Mouse (Mus musculus): ENCODE data around the gene Kcnab2. TPM values are rescaled to one million over a fixed set of nuclear protein-coding genes. Genes with fewer than 3 reads are reported as not detected.

Gene Kcnab2
- polyA plus RNA-seq, 1 experiment from 2014 or later, result 5.3 TPM

DNA sequence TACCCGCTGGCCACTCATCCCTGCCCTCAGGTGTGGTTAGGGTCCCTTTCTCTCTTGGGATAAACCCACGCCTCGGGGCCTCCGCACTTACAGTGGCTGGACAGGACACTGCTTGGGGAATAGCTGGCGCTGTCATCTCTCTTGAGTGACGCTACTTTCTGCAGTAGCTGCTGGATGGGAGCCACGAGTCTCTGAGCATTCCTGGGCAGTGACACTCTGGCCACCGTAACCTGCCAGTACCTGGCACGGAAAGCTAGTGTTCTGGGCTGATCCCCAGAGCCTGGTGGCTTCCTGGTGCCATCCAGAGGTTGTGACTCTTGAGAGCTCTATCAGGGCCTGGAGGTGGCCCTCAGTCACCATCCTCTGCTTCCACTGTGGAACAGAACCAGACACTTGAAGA is 14.5 kb downstream of the Kcnab2 start:
- WGBS, result 85% methylated on average over 9 of the region's 9 CpGs
- no peak overlapping the region for H3K27ac ChIP-seq (ENCODE audit: low read depth, low read length)
- no peak for ATAC-seq (ENCODE audit: low FRiP score, low TSS enrichment)

DNA sequence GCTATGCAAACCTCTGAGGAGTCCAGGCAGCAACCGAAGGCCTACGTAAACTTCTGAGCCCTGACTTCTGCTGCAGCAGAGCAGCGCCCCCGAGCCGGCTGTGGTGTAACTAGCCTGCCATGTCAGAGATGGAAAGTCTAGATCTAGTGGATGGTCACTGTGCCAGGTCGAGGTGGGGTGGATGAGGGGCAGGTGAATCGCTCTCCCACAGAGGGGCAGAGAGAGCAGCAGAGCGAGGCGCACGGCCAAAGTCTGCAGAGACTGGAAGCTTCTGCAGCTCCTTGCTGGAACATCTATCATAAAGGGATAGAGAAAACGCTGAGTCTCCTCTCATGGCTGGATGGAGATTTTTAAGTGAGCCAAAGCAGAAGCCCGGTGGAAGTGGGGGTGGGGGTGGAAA is 15.2 kb downstream of the Kcnab2 start:
- ATAC-seq (ENCODE audit: low FRiP score, low TSS enrichment), result no peak
- no peak overlapping the region for H3K9ac ChIP-seq (ENCODE audit: low read depth, low read length)
- no peaks in the 10 kb centered on the region for H3K4me1 ChIP-seq (ENCODE audit: control insufficient read depth, insufficient read depth, low read length)
- no peaks in the 10 kb centered on the region for H3K36me3 ChIP-seq (ENCODE audit: control insufficient read depth, insufficient read depth, low read length)
- no peak overlapping the region for H3K27ac ChIP-seq (ENCODE audit: low read depth, low read length)
- no peak overlapping the region for H3K4me2 ChIP-seq (replicated peaks; ENCODE audit: low read depth, low read length)
- H3K27me3 ChIP-seq (ENCODE audit: control insufficient read depth, insufficient read depth, low read length), result no peaks in the 10 kb centered on the region
- WGBS, result 79% methylated on average over 12 of the region's 12 CpGs
- no peaks in the 10 kb centered on the region for H3K9me3 ChIP-seq (ENCODE audit: control insufficient read depth, low read length)
- H3K4me3 ChIP-seq (ENCODE audit: low read length), result no peak overlapping the region

More for the DNA sequence above, 14.5 kb downstream of the Kcnab2 start:
- Histone ChIP-seq H3K36me3 (ENCODE audit: control insufficient read depth, insufficient read depth, low read length) (no peaks in the 10 kb centered on the region), H3K9ac (ENCODE audit: low read depth, low read length) (no peak overlapping the region), H3K4me2 (replicated peaks; ENCODE audit: low read depth, low read length) (no peak overlapping the region), H3K4me1 (ENCODE audit: control insufficient read depth, insufficient read depth, low read length) (no peaks in the 10 kb centered on the region), H3K4me3 (ENCODE audit: low read length) (no peak overlapping the region), H3K9me3 (ENCODE audit: control insufficient read depth, low read length) (no peaks in the 10 kb centered on the region), H3K27me3 (ENCODE audit: control insufficient read depth, insufficient read depth, low read length) (no peaks in the 10 kb centered on the region)

DNA sequence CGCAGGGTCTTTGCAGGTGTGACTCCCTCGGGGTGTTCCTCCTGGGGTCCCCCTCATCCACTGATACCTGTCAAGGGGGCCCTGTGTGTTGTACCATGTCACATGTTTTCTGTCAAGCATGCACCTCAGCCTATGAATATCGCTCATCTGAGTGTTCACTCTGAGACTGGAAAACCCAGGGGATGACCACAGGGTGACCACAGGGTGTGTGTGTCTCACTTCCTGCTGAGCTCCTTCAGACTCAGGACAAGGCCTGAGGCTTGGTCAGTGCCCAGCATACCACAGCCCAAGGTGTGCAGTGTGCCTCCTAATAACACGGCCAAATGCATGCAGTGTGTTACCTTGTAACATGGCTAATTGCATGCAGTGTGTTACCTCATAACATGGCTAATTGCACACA is 20.0 kb downstream of the Kcnab2 start:
- 88% methylated on average over 4 of the region's 4 CpGs for WGBS
- H3K27ac ChIP-seq (ENCODE audit: low read depth, low read length), result no peak overlapping the region
- no peak overlapping the region for H3K9ac ChIP-seq (ENCODE audit: low read depth, low read length)
- H3K4me1 ChIP-seq (ENCODE audit: control insufficient read depth, insufficient read depth, low read length), result no peaks in the 10 kb centered on the region
- no peaks in the 10 kb centered on the region for H3K27me3 ChIP-seq (ENCODE audit: control insufficient read depth, insufficient read depth, low read length)
- no peaks in the 10 kb centered on the region for H3K36me3 ChIP-seq (ENCODE audit: control insufficient read depth, insufficient read depth, low read length)
- no peaks in the 10 kb centered on the region for H3K9me3 ChIP-seq (ENCODE audit: control insufficient read depth, low read length)
- no peak overlapping the region for H3K4me3 ChIP-seq (ENCODE audit: low read length)
- H3K4me2 ChIP-seq (replicated peaks; ENCODE audit: low read depth, low read length), result no peak overlapping the region
- ATAC-seq (ENCODE audit: low FRiP score, low TSS enrichment), result no peak

DNA sequence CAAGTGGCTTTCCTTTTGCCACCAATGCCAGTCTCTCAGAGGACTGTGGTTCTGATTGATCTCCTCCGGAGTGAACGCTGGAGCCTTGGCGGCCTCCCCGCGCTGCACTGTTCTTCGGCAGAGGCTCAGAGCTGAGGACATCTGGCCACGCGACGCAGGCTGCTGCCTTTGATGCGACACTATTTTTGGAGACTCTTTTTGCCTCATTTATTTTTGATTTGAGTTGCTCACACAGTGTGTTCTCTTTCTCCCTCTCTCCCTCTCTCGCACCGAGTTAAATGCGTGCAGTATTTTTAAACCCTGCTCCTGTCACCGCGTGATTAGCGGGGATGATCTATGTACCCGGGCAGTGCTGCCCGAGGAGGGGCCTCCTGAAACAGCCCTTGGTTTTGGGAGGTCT is 21.1 kb downstream of the Kcnab2 start:
- Histone ChIP-seq H3K9me3 (ENCODE audit: control insufficient read depth, low read length) (no peaks in the 10 kb centered on the region), H3K27me3 (ENCODE audit: control insufficient read depth, insufficient read depth, low read length) (no peaks in the 10 kb centered on the region), H3K4me2 (replicated peaks; ENCODE audit: low read depth, low read length) (no peak overlapping the region), H3K4me3 (ENCODE audit: low read length) (no peak overlapping the region), H3K4me1 (ENCODE audit: control insufficient read depth, insufficient read depth, low read length) (no peaks in the 10 kb centered on the region), H3K36me3 (ENCODE audit: control insufficient read depth, insufficient read depth, low read length) (no peaks in the 10 kb centered on the region), H3K27ac (ENCODE audit: low read depth, low read length) (no peak overlapping the region), H3K9ac (ENCODE audit: low read depth, low read length) (no peak overlapping the region)
- 61% methylated on average over 18 of the region's 18 CpGs for WGBS
- no peak for ATAC-seq (ENCODE audit: low FRiP score, low TSS enrichment)

DNA sequence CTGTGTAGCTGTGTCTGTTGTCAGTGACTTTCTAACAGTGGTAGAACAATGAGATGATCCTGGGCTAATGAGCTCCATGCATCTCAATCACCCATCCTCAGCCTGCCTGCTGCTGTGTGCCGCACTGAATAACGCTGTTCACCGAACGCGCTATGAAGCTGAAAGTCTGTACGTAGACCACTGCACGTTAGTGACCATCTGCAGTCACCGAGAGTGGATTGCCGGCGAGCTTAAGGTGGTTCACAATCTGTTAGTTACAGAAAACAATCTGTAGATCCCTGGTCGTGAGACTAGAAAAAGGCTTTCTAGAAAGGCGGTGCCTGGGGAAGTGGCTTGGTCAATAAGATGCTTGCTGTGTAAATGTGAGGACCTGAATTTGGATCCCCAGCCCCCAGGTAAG is 23.5 kb downstream of the Kcnab2 start:
- H3K9me3 ChIP-seq (ENCODE audit: control insufficient read depth, low read length), result no peaks in the 10 kb centered on the region
- no peaks in the 10 kb centered on the region for H3K36me3 ChIP-seq (ENCODE audit: control insufficient read depth, insufficient read depth, low read length)
- no peak for ATAC-seq (ENCODE audit: low FRiP score, low TSS enrichment)
- no peaks in the 10 kb centered on the region for H3K4me1 ChIP-seq (ENCODE audit: control insufficient read depth, insufficient read depth, low read length)
- no peak overlapping the region for H3K4me3 ChIP-seq (ENCODE audit: low read length)
- WGBS, result 90% methylated on average over 12 of the region's 12 CpGs
- H3K4me2 ChIP-seq (replicated peaks; ENCODE audit: low read depth, low read length), result no peak overlapping the region
- no peaks in the 10 kb centered on the region for H3K27me3 ChIP-seq (ENCODE audit: control insufficient read depth, insufficient read depth, low read length)
- H3K9ac ChIP-seq (ENCODE audit: low read depth, low read length), result no peak overlapping the region
- no peak overlapping the region for H3K27ac ChIP-seq (ENCODE audit: low read depth, low read length)

DNA sequence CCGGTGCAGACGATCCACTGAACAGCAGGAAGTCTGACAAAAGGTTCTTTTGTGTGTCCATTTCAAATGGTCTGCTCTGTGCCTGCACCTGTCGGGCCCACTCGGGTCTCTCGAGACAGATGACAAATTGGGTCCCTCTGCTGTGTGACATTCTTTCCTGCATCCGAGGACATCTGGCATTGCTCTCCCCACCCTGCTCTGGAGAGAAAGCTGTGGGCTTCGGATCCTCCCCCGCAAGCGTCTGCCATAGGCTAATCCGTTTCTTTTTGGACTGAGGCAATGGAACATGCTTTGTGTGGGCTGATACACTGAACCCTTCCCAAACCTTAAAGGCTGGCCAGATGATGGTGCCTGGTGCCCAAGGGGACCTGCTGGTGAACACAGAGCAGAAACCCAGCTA is 24.6 kb downstream of the Kcnab2 start:
- no peaks in the 10 kb centered on the region for H3K9me3 ChIP-seq (ENCODE audit: control insufficient read depth, low read length)
- H3K27me3 ChIP-seq (ENCODE audit: control insufficient read depth, insufficient read depth, low read length), result no peaks in the 10 kb centered on the region
- no peak overlapping the region for H3K9ac ChIP-seq (ENCODE audit: low read depth, low read length)
- no peaks in the 10 kb centered on the region for H3K4me1 ChIP-seq (ENCODE audit: control insufficient read depth, insufficient read depth, low read length)
- no peak overlapping the region for H3K4me2 ChIP-seq (replicated peaks; ENCODE audit: low read depth, low read length)
- no peak for ATAC-seq (ENCODE audit: low FRiP score, low TSS enrichment)
- no peak overlapping the region for H3K4me3 ChIP-seq (ENCODE audit: low read length)
- H3K27ac ChIP-seq (ENCODE audit: low read depth, low read length), result no peak overlapping the region
- 41% methylated on average over 10 of the region's 10 CpGs for WGBS
- H3K36me3 ChIP-seq (ENCODE audit: control insufficient read depth, insufficient read depth, low read length), result no peaks in the 10 kb centered on the region

DNA sequence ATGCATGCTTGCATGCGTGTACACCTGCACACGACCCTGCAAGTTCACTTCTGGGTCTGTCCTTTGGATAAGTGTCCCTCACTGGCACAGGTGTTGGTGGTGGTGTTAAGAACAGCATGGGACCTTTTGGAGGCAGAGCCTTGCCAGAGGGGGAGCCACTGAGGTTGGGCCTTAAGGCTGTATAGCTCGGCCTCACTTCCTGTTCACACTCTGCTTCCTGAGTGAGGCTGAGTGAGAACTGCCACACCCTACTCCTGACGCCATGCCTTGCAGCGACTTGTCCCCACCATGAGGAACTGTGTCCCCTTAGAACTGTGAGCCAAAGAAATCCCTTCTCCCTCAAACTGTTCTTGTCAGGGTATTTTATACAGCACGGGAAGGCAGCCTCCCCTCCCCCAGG is 26.3 kb downstream of the Kcnab2 start:
- Histone ChIP-seq H3K4me3 (ENCODE audit: low read length) (no peak overlapping the region), H3K9me3 (ENCODE audit: control insufficient read depth, low read length) (no peaks in the 10 kb centered on the region), H3K9ac (ENCODE audit: low read depth, low read length) (no peak overlapping the region), H3K4me2 (replicated peaks; ENCODE audit: low read depth, low read length) (no peak overlapping the region), H3K27me3 (ENCODE audit: control insufficient read depth, insufficient read depth, low read length) (no peaks in the 10 kb centered on the region), H3K4me1 (ENCODE audit: control insufficient read depth, insufficient read depth, low read length) (no peaks in the 10 kb centered on the region), H3K27ac (ENCODE audit: low read depth, low read length) (no peak overlapping the region), H3K36me3 (ENCODE audit: control insufficient read depth, insufficient read depth, low read length) (no peaks in the 10 kb centered on the region)
- WGBS, result 83% methylated on average over 6 of the region's 6 CpGs
- no peak for ATAC-seq (ENCODE audit: low FRiP score, low TSS enrichment)

DNA sequence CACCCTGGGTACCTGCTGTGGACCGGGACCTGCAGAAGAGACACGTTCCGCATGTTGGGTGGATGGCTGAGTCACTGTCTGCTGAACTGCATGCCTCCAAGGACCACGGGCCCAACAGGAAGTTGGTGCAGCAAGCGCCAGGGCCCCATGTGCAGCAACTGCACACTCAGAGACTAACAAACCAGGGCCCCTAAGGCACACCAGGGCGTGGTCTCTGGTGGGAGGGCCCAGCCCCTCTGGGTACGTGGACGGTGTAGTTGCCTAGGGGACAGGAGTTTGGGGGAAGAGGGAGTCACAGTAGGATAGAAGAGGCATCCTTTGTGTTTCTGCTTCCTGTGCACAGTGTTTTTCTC is 29.0 kb downstream of the Kcnab2 start:
- WGBS, result 59% methylated on average over 8 of the region's 8 CpGs

DNA sequence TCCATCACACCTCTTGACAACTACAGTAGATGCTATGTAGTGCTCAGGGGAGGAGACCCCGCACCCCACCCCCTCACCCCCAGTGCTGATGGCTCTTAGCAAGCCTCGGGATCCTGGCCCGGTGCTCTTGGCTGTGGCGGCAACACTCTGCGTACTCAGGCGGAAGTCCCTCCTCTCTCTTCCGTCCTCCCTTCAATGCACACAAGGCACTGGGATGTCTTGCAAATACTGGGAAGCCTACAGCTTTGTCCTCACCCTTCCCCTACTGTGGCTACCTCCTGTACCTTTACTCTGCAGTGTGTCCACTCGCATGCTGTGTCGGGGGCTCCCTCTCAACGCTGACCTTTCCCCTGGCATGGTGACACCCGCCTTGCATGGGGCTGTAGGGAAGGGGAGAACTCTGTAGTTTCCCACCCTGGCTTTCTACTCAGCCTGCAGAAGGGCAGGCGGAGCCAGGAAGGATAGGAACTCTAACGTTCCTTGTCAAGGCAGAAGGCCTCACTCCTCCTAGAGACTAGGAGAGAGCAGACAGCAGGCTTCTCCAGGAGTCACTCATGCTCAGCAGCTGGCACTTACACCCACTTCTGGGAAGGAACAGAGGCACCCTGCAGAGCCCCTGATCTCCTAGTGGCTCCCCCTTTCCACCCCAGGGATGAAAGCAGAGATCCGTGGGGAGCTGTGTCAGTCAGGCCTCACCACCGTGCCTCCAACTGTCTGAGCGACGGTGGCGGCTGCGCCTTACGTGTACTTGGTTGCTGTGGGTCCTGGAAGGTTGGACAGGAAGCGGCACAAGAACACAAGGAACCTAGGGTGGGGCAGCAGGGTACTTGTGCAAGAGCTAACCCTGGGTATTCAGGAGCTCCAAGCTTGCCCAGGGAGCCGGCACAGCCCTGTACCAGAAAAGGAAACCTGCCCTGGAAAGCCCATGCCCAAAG is 29.7 kb downstream of the Kcnab2 start:
- no peaks in the 10 kb centered on the region for H3K27me3 ChIP-seq (ENCODE audit: control insufficient read depth, insufficient read depth, low read length)
- no peak overlapping the region for H3K4me3 ChIP-seq (ENCODE audit: low read length)
- no peak for ATAC-seq (ENCODE audit: low FRiP score, low TSS enrichment)
- WGBS, result 83% methylated on average over 22 of the region's 22 CpGs
- no peaks in the 10 kb centered on the region for H3K9me3 ChIP-seq (ENCODE audit: control insufficient read depth, low read length)
- H3K27ac ChIP-seq (ENCODE audit: low read depth, low read length), result no peak overlapping the region
- no peak overlapping the region for H3K9ac ChIP-seq (ENCODE audit: low read depth, low read length)
- no peaks in the 10 kb centered on the region for H3K36me3 ChIP-seq (ENCODE audit: control insufficient read depth, insufficient read depth, low read length)
- H3K4me1 ChIP-seq (ENCODE audit: control insufficient read depth, insufficient read depth, low read length), result no peaks in the 10 kb centered on the region
- no peak overlapping the region for H3K4me2 ChIP-seq (replicated peaks; ENCODE audit: low read depth, low read length)

More for the DNA sequence above, 29.0 kb downstream of the Kcnab2 start:
- Histone ChIP-seq H3K4me3 (ENCODE audit: low read length) (no peak overlapping the region), H3K9ac (ENCODE audit: low read depth, low read length) (no peak overlapping the region), H3K4me2 (replicated peaks; ENCODE audit: low read depth, low read length) (no peak overlapping the region), H3K27me3 (ENCODE audit: control insufficient read depth, insufficient read depth, low read length) (no peaks in the 10 kb centered on the region), H3K27ac (ENCODE audit: low read depth, low read length) (no peak overlapping the region), H3K36me3 (ENCODE audit: control insufficient read depth, insufficient read depth, low read length) (no peaks in the 10 kb centered on the region), H3K4me1 (ENCODE audit: control insufficient read depth, insufficient read depth, low read length) (no peaks in the 10 kb centered on the region), H3K9me3 (ENCODE audit: control insufficient read depth, low read length) (no peaks in the 10 kb centered on the region)
- ATAC-seq (ENCODE audit: low FRiP score, low TSS enrichment), result no peak

Measured in kidney, embryonic 14.5 days (tissue).